Mouse (Mus musculus) forebrain, postnatal 0 days (tissue): ENCODE results near the gene Cotl1. TPM values are rescaled to one million over a fixed set of nuclear protein-coding genes. Genes with fewer than 3 reads are reported as not detected.

Source experiments
- ATAC-seq: fragments of 200-750 bp; cut with Nextera tagmentation; 2 replicates; pipeline ENCODE4 v1.8.0; 2017; ENCODE audit warnings: mild to moderate bottlenecking, moderate library complexity
- DNase-seq: peaks from one replicate; pipeline ENCODE4 v3.0.0-alpha.2; 2015
- H3K27ac ChIP-seq: fragments of 300-500 bp; sonication (generic); 2 replicates; pipeline ENCODE4 v1.5.1; 2014; ENCODE audit warnings: low read depth, mild to moderate bottlenecking, antibody characterized with exemption, low read length, moderate library complexity, mixed read lengths
- H3K27me3 ChIP-seq: fragments of 300-500 bp; sonication (generic); 2 replicates; pipeline ENCODE4 v1.6.1; 2014; ENCODE audit warnings: mild to moderate bottlenecking, low read length, mixed read lengths; ENCODE audit not compliant: insufficient read depth
- H3K36me3 ChIP-seq: fragments of 300-500 bp; sonication (generic); 2 replicates; pipeline ENCODE4 v1.6.1; 2014; ENCODE audit warnings: mild to moderate bottlenecking, moderate library complexity; ENCODE audit not compliant: insufficient read depth
- H3K4me1 ChIP-seq: fragments of 300-500 bp; sonication (generic); 2 replicates; pipeline ENCODE4 v1.6.1; 2014; ENCODE audit warnings: antibody characterized with exemption; ENCODE audit not compliant: insufficient read depth
- H3K4me2 ChIP-seq: fragments of 300-500 bp; sonication (generic); 2 replicates; pipeline ENCODE4 v1.6.1; 2014; ENCODE audit warnings: low read depth, mild to moderate bottlenecking, moderate library complexity
- H3K4me3 ChIP-seq: fragments of 300-500 bp; sonication (generic); 2 replicates; pipeline ENCODE4 v1.5.1; 2014; ENCODE audit warnings: low read depth, low read length, mixed read lengths
- H3K9ac ChIP-seq: fragments of 300-500 bp; sonication (generic); 2 replicates; pipeline ENCODE4 v1.6.1; 2014; ENCODE audit warnings: mild to moderate bottlenecking
- H3K9me3 ChIP-seq: fragments of 300-500 bp; sonication (generic); 2 replicates; pipeline ENCODE4 v1.6.1; 2016; ENCODE audit warnings: low read length
- CTCF ChIP-seq: sonication (generic); IDR thresholded peaks from 2 replicates; pipeline ENCODE4 v1.5.1; 2016; ENCODE audit warnings: antibody characterized with exemption, control low read depth, low read depth
- WGBS: fragments of 180-500 bp; shearing (Covaris S2); extraction: QIAGEN DNeasy Blood & Tissue Kit; methylation state at CpG from one replicate; pipeline ENCODE4 v1.1.7; 2014; 5-methylcytosine and 5-hydroxymethylcytosine counted together
- polyA plus RNA-seq: library from polyadenylated mRNA; unstranded; fragments of >200 nt; fragmentation: Nextera tagmentation; extraction: Ambion mirVana; gene quantifications from 2 replicates; pipeline ENCODE4 v1.2.1, GENCODE M21; 2015
- total RNA-seq: library from RNA; depleted of rRNA; stranded (reverse); fragments of >200 nt; gene quantifications from 2 replicates; pipeline ENCODE4 v1.2.3, GENCODE M21; 2014

Cotl1 gene
- total and polyA plus RNA-seq, 2 experiments from 2014 or later, result 134 to 224 TPM

DNA sequence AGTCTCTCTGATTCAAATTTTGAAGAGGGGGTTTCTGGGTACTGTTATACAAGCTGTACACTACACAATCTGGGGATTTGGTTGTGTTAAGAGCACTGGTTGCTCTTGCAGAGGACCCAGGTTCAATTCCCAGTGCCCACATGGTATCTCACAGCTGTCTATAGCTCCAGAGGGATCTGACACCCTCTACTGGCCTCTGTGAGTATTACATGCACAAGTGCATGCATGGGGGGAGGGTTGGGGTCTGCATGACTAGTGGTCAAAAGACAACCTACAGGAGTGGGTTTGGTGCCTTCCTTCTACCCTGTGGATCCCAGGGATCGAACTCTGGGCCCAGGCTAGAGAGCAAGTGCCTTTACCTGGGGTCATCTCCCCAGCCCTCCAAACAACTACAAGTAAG is 37.8 kb downstream of the Cotl1 start:
- H3K9me3 ChIP-seq, result no peaks in the 10 kb centered on the region
- H3K4me2 ChIP-seq, result no peak overlapping the region
- WGBS, result 90% methylated on average over 1 of the region's 1 CpGs
- peak; percentile 48 for TF ChIP-seq CTCF
- DNase-seq (no peak), ATAC-seq (no peak)
- no peaks in the 10 kb centered on the region for H3K36me3 ChIP-seq
- H3K4me1 ChIP-seq, result peaks cover 17% of the 10 kb centered on the region
- H3K27ac ChIP-seq, result no peak overlapping the region
- no peak overlapping the region for H3K9ac ChIP-seq
- H3K4me3 ChIP-seq, result no peak overlapping the region
- H3K27me3 ChIP-seq, result no peaks in the 10 kb centered on the region

DNA sequence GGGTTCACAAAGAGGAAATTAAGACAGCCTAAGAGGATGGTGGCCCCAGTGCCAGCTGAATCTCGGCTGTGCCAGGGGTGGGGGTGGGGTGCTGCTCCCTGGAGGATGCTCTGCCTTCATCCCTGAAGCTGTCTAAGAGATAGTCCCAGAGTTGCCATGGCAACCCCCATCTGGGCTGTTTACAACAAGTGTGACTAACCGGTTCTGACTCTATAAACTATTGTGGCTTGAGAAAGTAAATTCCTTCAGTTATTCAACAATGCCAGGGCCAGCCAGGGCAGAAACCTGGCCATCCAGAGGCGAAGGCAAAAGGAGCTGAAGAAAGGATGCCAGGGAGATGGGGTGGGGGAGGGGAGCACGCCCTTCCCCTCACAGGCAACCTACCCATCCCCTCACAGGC is 39.2 kb downstream of the Cotl1 start:
- Histone ChIP-seq H3K4me1 (peaks cover 17% of the 10 kb centered on the region), H3K9ac (no peak overlapping the region; the same call in 1 of the 2 replicates), H3K36me3 (no peaks in the 10 kb centered on the region), H3K27me3 (no peaks in the 10 kb centered on the region), H3K4me2 (no peak overlapping the region), H3K9me3 (no peaks in the 10 kb centered on the region), H3K4me3 (no peak overlapping the region), H3K27ac (peak overlapping the region; percentile 57)
- TF ChIP-seq CTCF, result no peak
- 11% methylated on average over 4 of the region's 4 CpGs for whole genome bisulfite sequencing
- DNase-seq (peak; percentile 71), ATAC-seq (no peak)

DNA sequence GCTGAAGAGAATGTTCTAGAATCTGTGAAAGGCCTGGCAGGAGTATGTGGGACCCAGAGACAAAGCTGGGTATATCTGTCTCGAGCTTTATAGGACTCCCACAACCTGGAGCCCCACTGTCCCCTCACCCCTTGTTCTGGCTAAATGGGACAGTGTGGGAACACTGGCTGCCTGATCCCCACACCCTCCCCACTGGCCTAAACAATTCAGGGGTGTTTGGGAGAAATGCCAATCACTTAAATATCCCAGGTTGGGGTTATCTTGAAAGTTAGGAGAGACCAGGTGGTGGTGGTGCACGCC is 41.4 kb downstream of the Cotl1 start:
- WGBS, result 43% methylated on average over 2 of the region's 2 CpGs
- Histone ChIP-seq H3K36me3 (no peaks in the 10 kb centered on the region), H3K4me3 (no peak overlapping the region), H3K27me3 (no peaks in the 10 kb centered on the region), H3K4me1 (peaks cover 17% of the 10 kb centered on the region), H3K4me2 (peak overlapping the region; percentile 38; the same call in 1 of the 2 replicates), H3K9me3 (no peaks in the 10 kb centered on the region), H3K9ac (no peak overlapping the region), H3K27ac (peak overlapping the region; percentile 88)
- ATAC-seq (no peak), DNase-seq (no peak)
- no peak for TF ChIP-seq CTCF

DNA sequence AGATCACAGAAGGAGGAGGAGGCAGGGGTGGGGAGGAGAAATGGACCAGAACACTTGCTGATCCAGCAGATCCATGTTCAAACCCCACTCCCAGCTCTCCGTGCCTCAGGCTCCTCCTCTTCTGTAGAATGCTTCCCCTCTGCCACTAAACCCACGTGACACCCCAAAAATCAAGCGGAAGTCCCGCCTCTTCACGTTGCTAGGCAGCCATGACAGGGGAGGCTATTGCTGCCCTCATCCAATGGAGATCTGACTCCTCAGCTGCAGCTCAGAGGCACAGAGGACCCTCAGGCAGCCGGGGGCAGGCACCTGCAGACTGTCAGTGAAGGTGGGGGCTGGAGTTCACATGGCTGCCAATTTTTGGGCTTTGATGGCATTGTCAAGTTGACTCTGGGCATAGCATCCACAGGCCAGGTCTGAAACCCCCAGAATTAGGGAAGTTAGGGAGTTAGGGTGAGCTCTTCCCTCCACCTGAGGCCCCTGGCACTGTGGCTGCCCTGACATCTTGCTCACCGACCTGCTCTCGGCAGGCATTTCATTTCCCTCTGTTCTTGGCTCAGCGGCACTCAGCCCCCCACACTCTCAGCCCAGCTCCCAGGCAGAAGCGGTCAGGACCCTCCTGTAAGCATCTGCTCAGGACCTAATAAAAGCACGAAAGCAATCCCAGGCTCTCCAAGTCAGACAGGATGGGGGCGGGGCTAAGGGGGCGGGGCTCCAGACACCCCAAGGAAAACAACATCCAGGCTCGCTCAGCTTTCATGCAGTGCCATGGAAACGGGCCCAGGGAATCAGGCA is 42.0 kb downstream of the Cotl1 start:
- no peak overlapping the region for H3K4me3 ChIP-seq
- peak overlapping the region; percentile 38 for H3K4me2 ChIP-seq
- DNase-seq (peak; percentile 89), ATAC-seq (peak; percentile 90)
- peaks cover 17% of the 10 kb centered on the region for H3K4me1 ChIP-seq
- WGBS, result 7% methylated on average over 15 of the region's 15 CpGs
- no peaks in the 10 kb centered on the region for H3K27me3 ChIP-seq
- TF ChIP-seq CTCF, result no peak
- H3K36me3 ChIP-seq, result no peaks in the 10 kb centered on the region
- H3K27ac ChIP-seq, result peak overlapping the region; percentile 88
- peak overlapping the region; percentile 47 for H3K9ac ChIP-seq
- no peaks in the 10 kb centered on the region for H3K9me3 ChIP-seq

DNA sequence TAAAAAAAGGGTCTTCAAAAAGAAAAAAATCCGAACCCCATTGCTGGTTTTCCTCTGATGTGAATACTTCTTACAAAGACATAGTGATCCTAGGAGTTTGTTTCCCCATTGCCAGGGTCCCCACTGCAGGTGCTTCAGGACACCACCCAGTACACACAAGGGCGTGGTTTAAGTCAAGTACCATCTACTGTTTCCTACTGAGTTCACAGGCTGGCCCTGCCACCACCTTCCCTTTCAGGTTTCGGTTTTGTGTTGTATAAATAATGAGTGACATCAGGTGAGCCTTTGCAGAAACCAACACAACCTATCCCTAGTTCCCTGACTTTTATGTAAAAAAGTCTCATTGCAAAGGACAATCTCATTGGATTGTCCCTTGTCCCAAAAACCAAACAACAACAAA is 44.7 kb downstream of the Cotl1 start:
- Histone ChIP-seq H3K4me2 (no peak overlapping the region), H3K4me3 (no peak overlapping the region), H3K9ac (no peak overlapping the region), H3K27me3 (no peaks in the 10 kb centered on the region), H3K4me1 (peaks cover 10% of the 10 kb centered on the region), H3K36me3 (no peaks in the 10 kb centered on the region), H3K9me3 (no peaks in the 10 kb centered on the region), H3K27ac (no peak overlapping the region)
- ATAC-seq (no peak), DNase-seq (no peak)
- WGBS, result 91% methylated on average over 3 of the region's 3 CpGs
- no peak for TF ChIP-seq CTCF

DNA sequence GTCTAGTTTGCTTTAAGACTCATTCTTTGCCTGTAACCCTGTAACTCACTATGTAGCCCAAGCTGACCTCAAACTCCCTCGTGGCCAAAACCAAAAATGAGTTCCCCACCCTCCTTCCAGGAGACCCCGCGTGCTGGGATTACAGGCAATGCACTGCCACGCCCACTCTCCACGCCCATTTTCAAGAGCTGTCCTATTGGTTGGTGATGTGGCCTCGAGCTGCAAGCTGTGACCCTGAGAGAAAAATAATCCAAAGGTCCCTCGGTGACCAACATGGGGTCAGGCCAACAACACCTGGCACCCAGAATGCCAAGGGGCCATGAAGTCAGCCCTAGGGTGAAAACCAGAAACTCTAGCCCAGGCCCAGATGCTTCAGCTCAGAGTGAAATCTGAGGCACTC is 45.7 kb downstream of the Cotl1 start:
- Histone ChIP-seq H3K9ac (no peak overlapping the region), H3K36me3 (no peaks in the 10 kb centered on the region), H3K4me3 (no peak overlapping the region), H3K4me2 (no peak overlapping the region), H3K27ac (no peak overlapping the region), H3K9me3 (no peaks in the 10 kb centered on the region), H3K4me1 (peaks cover 10% of the 10 kb centered on the region), H3K27me3 (no peaks in the 10 kb centered on the region)
- DNase-seq, result no peak
- ATAC-seq, result no peak
- WGBS, result 58% methylated on average over 7 of the region's 7 CpGs
- TF ChIP-seq CTCF, result no peak

DNA sequence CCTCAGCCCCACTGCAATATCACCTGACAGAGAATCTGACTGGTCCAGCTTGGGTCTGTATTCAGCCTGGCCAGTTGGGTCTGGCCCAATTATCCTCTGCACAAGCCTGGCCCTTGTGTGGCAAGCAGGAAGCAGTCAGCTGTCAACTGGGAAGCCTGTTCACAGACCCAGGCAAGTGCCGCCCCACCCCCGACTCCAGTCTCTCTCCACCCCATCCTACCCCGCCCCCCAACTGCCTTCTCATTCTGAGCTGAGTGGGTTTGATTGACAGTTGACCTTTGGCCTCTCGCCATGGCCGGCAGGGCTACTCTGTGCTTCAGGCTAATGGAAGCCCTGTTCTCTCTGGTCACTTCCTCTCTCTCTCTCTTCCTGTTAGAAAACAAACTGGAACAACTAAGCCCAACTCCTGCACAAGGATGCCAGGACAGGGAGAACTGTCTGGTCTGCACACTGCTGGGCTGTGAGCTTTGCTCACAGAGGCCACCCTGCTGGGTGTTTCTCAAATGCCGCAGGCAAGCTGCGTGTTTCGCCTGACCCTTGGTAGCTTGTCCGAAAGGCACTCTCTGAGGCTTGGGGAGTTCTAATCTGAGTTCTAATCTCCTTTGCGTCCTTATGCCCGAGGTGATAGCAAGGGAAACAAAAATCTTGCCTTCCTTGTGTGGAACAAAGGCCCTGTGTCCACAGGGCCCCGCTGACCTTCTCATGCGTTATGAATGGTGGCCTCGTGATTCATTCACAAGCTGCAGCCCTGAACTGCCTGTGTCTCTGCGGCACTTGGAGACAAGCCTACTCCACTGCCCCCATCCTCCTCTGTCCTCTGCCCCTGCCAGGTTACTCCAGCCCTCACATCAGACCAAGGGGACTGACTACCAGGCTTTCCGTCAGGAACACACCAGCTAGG is 48.3 kb downstream of the Cotl1 start:
- Histone ChIP-seq H3K4me2 (no peak overlapping the region), H3K4me1 (no peaks in the 10 kb centered on the region), H3K4me3 (no peak overlapping the region), H3K36me3 (no peaks in the 10 kb centered on the region), H3K27me3 (no peaks in the 10 kb centered on the region), H3K9me3 (no peaks in the 10 kb centered on the region), H3K27ac (peak overlapping the region; percentile 69; the same call in 1 of the 2 replicates), H3K9ac (no peak overlapping the region)
- ATAC-seq (peak; percentile 72), DNase-seq (no peak)
- TF ChIP-seq CTCF, result no peak
- 15% methylated on average over 16 of the region's 16 CpGs for WGBS
